Comparison of ENCODE assay signal across 8 mouse cellular contexts in the genomic region with DNA sequence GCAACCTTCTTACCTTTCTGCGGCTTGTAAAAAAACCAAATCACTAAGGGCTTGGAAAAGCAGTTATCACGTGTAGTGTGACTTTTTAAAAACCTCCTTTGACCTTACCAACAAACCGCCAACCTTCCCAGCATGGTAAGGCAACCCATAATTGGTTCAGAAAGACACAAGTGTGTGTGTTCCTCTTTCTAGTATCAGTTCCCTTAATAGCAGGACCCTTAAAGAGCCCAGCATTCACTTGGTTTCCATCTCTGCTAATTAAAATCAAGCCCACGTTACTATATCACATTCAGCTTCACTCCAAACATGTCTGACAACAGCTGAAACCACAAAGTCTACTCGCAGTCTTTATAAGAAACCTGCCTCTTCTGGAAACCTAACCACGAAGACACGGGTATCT. TPM values are rescaled to one million over a fixed set of nuclear protein-coding genes. Genes with fewer than 3 reads are reported as not detected.
DNase-seq lines count a peak whose midpoint lies in the region; ATAC-seq and TF ChIP-seq lines count a peak whose summit lies in the region.

No protein-coding gene starts in this region.

- H3K9ac ChIP-seq in intestine, postnatal 0 days (ENCODE audit: low read depth, low read length), result no peak overlapping the region
- H3K9ac ChIP-seq in intestine, embryonic 16.5 days (ENCODE audit: low read depth, low read length), result no peak overlapping the region
- H3K9ac ChIP-seq in hindbrain, embryonic 12.5 days, result peak overlapping the region; percentile 15
- no peak overlapping the region for H3K9ac ChIP-seq in midbrain, embryonic 15.5 days

- peak; percentile 7 for DNase-seq in T-cell, adult 2 months (ENCODE audit: low spot score)
- DNase-seq in left cerebral cortex, postnatal 10 days (ENCODE audit: extremely low spot score in 1 of 2, low spot score in 2 of 2), result no peak
- DNase-seq in frontal cortex, postnatal 14 days (ENCODE audit: low spot score in 2 of 2), result no peak

- H3K9me3 ChIP-seq in intestine, postnatal 0 days (ENCODE audit: control insufficient read depth), result no peaks in the 10 kb centered on the region
- no peaks in the 10 kb centered on the region for H3K9me3 ChIP-seq in intestine, embryonic 16.5 days (ENCODE audit: control insufficient read depth, low read length)
- no peaks in the 10 kb centered on the region for H3K9me3 ChIP-seq in hindbrain, embryonic 12.5 days (replicated peaks)
- H3K9me3 ChIP-seq in midbrain, embryonic 15.5 days, result no peaks in the 10 kb centered on the region

- no peaks in the 10 kb centered on the region for H3K4me1 ChIP-seq in intestine, postnatal 0 days (replicated peaks; ENCODE audit: control insufficient read depth, insufficient read depth, low read length)
- H3K4me1 ChIP-seq in intestine, embryonic 16.5 days (ENCODE audit: control insufficient read depth, insufficient read depth, low read length), result peaks cover 5% of the 10 kb centered on the region; the same call in 1 of the 2 replicates
- H3K4me1 ChIP-seq in hindbrain, embryonic 12.5 days, result peaks cover 24% of the 10 kb centered on the region
- H3K4me1 ChIP-seq in midbrain, embryonic 15.5 days, result peaks cover 40% of the 10 kb centered on the region

- H3K27ac ChIP-seq in intestine, postnatal 0 days (ENCODE audit: low read depth, low read length), result no peak overlapping the region
- H3K27ac ChIP-seq in intestine, embryonic 16.5 days (ENCODE audit: low read length), result no peak overlapping the region
- H3K27ac ChIP-seq in hindbrain, embryonic 12.5 days, result no peak overlapping the region
- H3K27ac ChIP-seq in midbrain, embryonic 15.5 days, result no peak overlapping the region

- no peaks in the 10 kb centered on the region for H3K36me3 ChIP-seq in intestine, postnatal 0 days (ENCODE audit: control insufficient read depth, insufficient read depth)
- H3K36me3 ChIP-seq in intestine, embryonic 16.5 days (ENCODE audit: control insufficient read depth, insufficient read depth, low read length), result no peaks in the 10 kb centered on the region
- no peaks in the 10 kb centered on the region for H3K36me3 ChIP-seq in hindbrain, embryonic 12.5 days
- H3K36me3 ChIP-seq in midbrain, embryonic 15.5 days (replicated peaks), result no peaks in the 10 kb centered on the region

- intact Hi-C loops in left cerebral cortex, postnatal 10 days (cut with DNase I), result no loop called here

- TF ChIP-seq CTCF in intestine, postnatal 0 days (IDR thresholded peaks at IDR 0.05; ENCODE audit: low read depth), result no peak

- H3K4me2 ChIP-seq in intestine, postnatal 0 days (replicated peaks; ENCODE audit: low read depth), result peak overlapping the region; percentile 87
- H3K4me2 ChIP-seq in intestine, embryonic 16.5 days (ENCODE audit: low read depth, low read length), result no peak overlapping the region
- peak overlapping the region; percentile 73 for H3K4me2 ChIP-seq in hindbrain, embryonic 12.5 days (replicated peaks)
- H3K4me2 ChIP-seq in midbrain, embryonic 15.5 days, result peak overlapping the region; percentile 67

- ATAC-seq in intestine, postnatal 0 days, result no peak
- no peak for ATAC-seq in intestine, embryonic 16.5 days
- no peak for ATAC-seq in hindbrain, embryonic 12.5 days (ENCODE audit: low FRiP score)
- ATAC-seq in midbrain, embryonic 15.5 days (replicated peaks), result no peak
- ATAC-seq in cerebellum, adult (ENCODE audit: insufficient number of reproducible peaks, low FRiP score, low TSS enrichment), result no peak

- H3K4me3 ChIP-seq in intestine, postnatal 0 days (ENCODE audit: low read depth, low read length), result no peak overlapping the region
- no peak overlapping the region for H3K4me3 ChIP-seq in intestine, embryonic 16.5 days (ENCODE audit: low read length)
- H3K4me3 ChIP-seq in hindbrain, embryonic 12.5 days, result peak overlapping the region; percentile 91
- H3K4me3 ChIP-seq in midbrain, embryonic 15.5 days, result peak overlapping the region; percentile 83

- 79% methylated on average over 7 of the region's 7 CpGs for WGBS in intestine, postnatal 0 days
- WGBS in intestine, embryonic 16.5 days, result 78% methylated on average over 7 of the region's 7 CpGs
- WGBS in hindbrain, embryonic 12.5 days, result 42% methylated on average over 7 of the region's 7 CpGs
- WGBS in midbrain, embryonic 15.5 days, result 35% methylated on average over 7 of the region's 7 CpGs

- no peaks in the 10 kb centered on the region for H3K27me3 ChIP-seq in intestine, postnatal 0 days (replicated peaks; ENCODE audit: control insufficient read depth, insufficient read depth, low read length)
- no peaks in the 10 kb centered on the region for H3K27me3 ChIP-seq in intestine, embryonic 16.5 days (replicated peaks; ENCODE audit: control insufficient read depth, insufficient read depth, low read length)
- H3K27me3 ChIP-seq in hindbrain, embryonic 12.5 days, result no peaks in the 10 kb centered on the region
- no peaks in the 10 kb centered on the region for H3K27me3 ChIP-seq in midbrain, embryonic 15.5 days (replicated peaks)

RNA-seq across cellular contexts. Expression of a gene that starts 2.5 kb away (rescaled TPM):
- 29.5 and 30.2 TPM in 2 replicates for polyA plus RNA-seq in intestine, postnatal 0 days (2015; fragmentation: Nextera tagmentation; extraction: Ambion mirVana)
- 17.8 and 20.5 TPM in 2 replicates for polyA plus RNA-seq in intestine, embryonic 16.5 days (2015; fragmentation: Nextera tagmentation; extraction: Ambion mirVana)
- polyA plus RNA-seq in hindbrain, embryonic 12.5 days (2016; fragmentation: Nextera tagmentation; extraction: Ambion mirVana), result 34.0 and 37.8 TPM in 2 replicates
- 57.8 and 65.8 TPM in 2 replicates for polyA plus RNA-seq in midbrain, embryonic 15.5 days (2015; fragmentation: Nextera tagmentation; extraction: Ambion mirVana)
- total RNA-seq in left cerebral cortex, postnatal 10 days (2021), result 10 to 100 TPM; 59.0 to 60.0 TPM

Comparison
In these comparisons a context has a peak if more than half of its experiments do, and no peak if none do; other contexts are left out.
1. H3K4me3 ChIP-seq: peak in hindbrain, embryonic 12.5 days (single experiment) and midbrain, embryonic 15.5 days (single experiment); none in intestine, postnatal 0 days (single experiment) and intestine, embryonic 16.5 days (single experiment).